Mouse (Mus musculus) embryo, embryonic 9.5 days (tissue): Measurements from ENCODE around the gene Cadm1.

Source experiments
- DNase-seq: peaks from one replicate; pipeline ENCODE4 v3.0.0-alpha.2; 2017; ENCODE audit errors: extremely low spot score

Cadm1 gene

GRCm38 (mm10) chr9:47548916-47549315, 18.9 kb downstream of the Cadm1 start:
- DNase-seq: no peak

- no peak for DNase-seq
These were observed 23.1 kb downstream of the Cadm1 start for GRCm38 (mm10) chr9:47552960-47553575.

GRCm38 (mm10) chr9:47560726-47561125, 30.8 kb downstream of the Cadm1 start:
- DNase-seq: no peak

GRCm38 (mm10) chr9:47561596-47561995, 31.6 kb downstream of the Cadm1 start:
- DNase-seq: no peak

GRCm38 (mm10) chr9:47565088-47565487, 35.1 kb downstream of the Cadm1 start:
- no peak for DNase-seq

GRCm38 (mm10) chr9:47567873-47568272, 37.9 kb downstream of the Cadm1 start:
- DNase-seq: no peak

- no peak for DNase-seq
These were observed 40.2 kb downstream of the Cadm1 start for GRCm38 (mm10) chr9:47570184-47570583.

- no peak for DNase-seq
These were observed 41.5 kb downstream of the Cadm1 start for GRCm38 (mm10) chr9:47571461-47571860.

GRCm38 (mm10) chr9:47572132-47572531, 42.2 kb downstream of the Cadm1 start:
- DNase-seq: no peak

GRCm38 (mm10) chr9:47573456-47573855, 43.5 kb downstream of the Cadm1 start:
- DNase-seq: no peak

- DNase-seq: no peak
These were observed 44.9 kb downstream of the Cadm1 start for GRCm38 (mm10) chr9:47574710-47575414.

GRCm38 (mm10) chr9:47575764-47576163, 45.8 kb downstream of the Cadm1 start:
- no peak for DNase-seq

GRCm38 (mm10) chr9:47579464-47579863, 49.5 kb downstream of the Cadm1 start:
- DNase-seq: no peak

- DNase-seq: no peak
These were observed 51.8 kb downstream of the Cadm1 start for GRCm38 (mm10) chr9:47581576-47582365.

GRCm38 (mm10) chr9:47583241-47583640, 53.3 kb downstream of the Cadm1 start:
- no peak for DNase-seq

GRCm38 (mm10) chr9:47586176-47586575, 56.2 kb downstream of the Cadm1 start:
- DNase-seq: no peak

GRCm38 (mm10) chr9:47586839-47587238, 56.9 kb downstream of the Cadm1 start:
- no peak for DNase-seq

- no peak for DNase-seq
These were observed 57.7 kb downstream of the Cadm1 start for GRCm38 (mm10) chr9:47587577-47588194.

GRCm38 (mm10) chr9:47589832-47590231, 59.9 kb downstream of the Cadm1 start:
- no peak for DNase-seq

GRCm38 (mm10) chr9:47601541-47601940, 71.6 kb downstream of the Cadm1 start:
- DNase-seq: no peak

- DNase-seq: no peak
These were observed 74.0 kb downstream of the Cadm1 start for GRCm38 (mm10) chr9:47603971-47604370.

GRCm38 (mm10) chr9:47605628-47606027, 75.7 kb downstream of the Cadm1 start:
- no peak for DNase-seq
